Mouse (Mus musculus): ENCODE data around the gene Gm11595. TPM values are rescaled to one million over a fixed set of nuclear protein-coding genes. Genes with fewer than 3 reads are reported as not detected.

Gene Gm11595
- polyA plus RNA-seq, 1 experiment from 2014 or later = not detected

- Histone ChIP-seq H3K4me3 (ENCODE audit: low read length) (no peak overlapping the region), H3K36me3 (ENCODE audit: insufficient read depth, low read length) (no peaks in the 10 kb centered on the region), H3K9me3 (ENCODE audit: low read length) (no peaks in the 10 kb centered on the region), H3K4me1 (ENCODE audit: insufficient read depth, low read length) (no peaks in the 10 kb centered on the region), H3K27ac (ENCODE audit: low read length) (no peak overlapping the region), H3K4me2 (replicated peaks; ENCODE audit: low read depth, low read length) (no peak overlapping the region), H3K27me3 (ENCODE audit: insufficient read depth, low read length) (no peaks in the 10 kb centered on the region), H3K9ac (replicated peaks; ENCODE audit: low read length) (no peak overlapping the region)
- no peak for ATAC-seq (ENCODE audit: low FRiP score, low TSS enrichment)
- 82% methylated on average over 1 of the region's 1 CpGs for WGBS
Measured at GRCm38 (mm10) chr11:99758877-99759276, 13.8 kb downstream of the Gm11595 start.

GRCm38 (mm10) chr11:99743985-99744384, 28.7 kb downstream of the Gm11595 start:
- Histone ChIP-seq H3K9me3 (ENCODE audit: low read length) (no peaks in the 10 kb centered on the region), H3K4me3 (ENCODE audit: low read length) (no peak overlapping the region), H3K27ac (ENCODE audit: low read length) (no peak overlapping the region), H3K4me2 (replicated peaks; ENCODE audit: low read depth, low read length) (no peak overlapping the region), H3K27me3 (ENCODE audit: insufficient read depth, low read length) (no peaks in the 10 kb centered on the region), H3K36me3 (ENCODE audit: insufficient read depth, low read length) (no peaks in the 10 kb centered on the region), H3K4me1 (ENCODE audit: insufficient read depth, low read length) (no peaks in the 10 kb centered on the region), H3K9ac (replicated peaks; ENCODE audit: low read length) (no peak overlapping the region)
- no peak for ATAC-seq (ENCODE audit: low FRiP score, low TSS enrichment)
- WGBS = 75% methylated on average over 3 of the region's 3 CpGs

GRCm38 (mm10) chr11:99734190-99734589, 38.5 kb downstream of the Gm11595 start, which contains the start of gene Gm14180:
Gene Gm14180 (minus strand): TSS chr11:99734290.
- Histone ChIP-seq H3K9me3 (ENCODE audit: low read length) (no peaks in the 10 kb centered on the region), H3K27ac (ENCODE audit: low read length) (no peak within 1 kb of the TSS), H3K9ac (replicated peaks; ENCODE audit: low read length) (no peak within 1 kb of the TSS), H3K36me3 (ENCODE audit: insufficient read depth, low read length) (no peaks in the 10 kb centered on the region), H3K4me3 (ENCODE audit: low read length) (no peak within 1 kb of the TSS), H3K27me3 (ENCODE audit: insufficient read depth, low read length) (no peaks in the 10 kb centered on the region), H3K4me1 (ENCODE audit: insufficient read depth, low read length) (no peaks in the 10 kb centered on the region), H3K4me2 (replicated peaks; ENCODE audit: low read depth, low read length) (no peak within 1 kb of the TSS)
- no peak for ATAC-seq (ENCODE audit: low FRiP score, low TSS enrichment)
- 60% methylated on average over 2 of the region's 2 CpGs for WGBS

GRCm38 (mm10) chr11:99724061-99724460, 48.7 kb downstream of the Gm11595 start:
- Histone ChIP-seq H3K9ac (replicated peaks; ENCODE audit: low read length) (no peak overlapping the region), H3K27me3 (ENCODE audit: insufficient read depth, low read length) (no peaks in the 10 kb centered on the region), H3K4me3 (ENCODE audit: low read length) (no peak overlapping the region), H3K27ac (ENCODE audit: low read length) (no peak overlapping the region), H3K4me2 (replicated peaks; ENCODE audit: low read depth, low read length) (no peak overlapping the region), H3K36me3 (ENCODE audit: insufficient read depth, low read length) (no peaks in the 10 kb centered on the region), H3K9me3 (ENCODE audit: low read length) (no peaks in the 10 kb centered on the region), H3K4me1 (ENCODE audit: insufficient read depth, low read length) (no peaks in the 10 kb centered on the region)
- WGBS = 80% methylated on average over 2 of the region's 2 CpGs
- ATAC-seq (ENCODE audit: low FRiP score, low TSS enrichment) = no peak

Other genes starting within 250 kb of the Gm11595 start
- not detected in 2 replicates for gene Krt40, start 229.8 kb downstream of the Gm11595 start, polyA plus RNA-seq (2015; fragmentation: Nextera tagmentation; extraction: Ambion mirVana)
- gene Krtap3-3, start 222.0 kb downstream of the Gm11595 start, polyA plus RNA-seq (2015; fragmentation: Nextera tagmentation; extraction: Ambion mirVana) = not detected in 2 replicates
- gene Krtap3-2, start 216.1 kb downstream of the Gm11595 start, polyA plus RNA-seq (2015; fragmentation: Nextera tagmentation; extraction: Ambion mirVana) = not detected in 2 replicates
- gene Gm11939, start 213.4 kb downstream of the Gm11595 start, polyA plus RNA-seq (2015; fragmentation: Nextera tagmentation; extraction: Ambion mirVana) = not detected in 2 replicates
- not detected in 2 replicates for gene Krtap3-1, start 206.3 kb downstream of the Gm11595 start, polyA plus RNA-seq (2015; fragmentation: Nextera tagmentation; extraction: Ambion mirVana)
- not detected in 2 replicates for gene Krtap1-5, start 191.9 kb downstream of the Gm11595 start, polyA plus RNA-seq (2015; fragmentation: Nextera tagmentation; extraction: Ambion mirVana)
- not detected in 2 replicates for gene Krtap1-4, start 189.3 kb downstream of the Gm11595 start, polyA plus RNA-seq (2015; fragmentation: Nextera tagmentation; extraction: Ambion mirVana)
- gene Krtap1-3, start 181.6 kb downstream of the Gm11595 start, polyA plus RNA-seq (2015; fragmentation: Nextera tagmentation; extraction: Ambion mirVana) = not detected in 2 replicates
- gene Krtap9-3, start 174.8 kb downstream of the Gm11595 start, polyA plus RNA-seq (2015; fragmentation: Nextera tagmentation; extraction: Ambion mirVana) = not detected in 2 replicates
- gene Gm11938, start 169.6 kb downstream of the Gm11595 start, polyA plus RNA-seq (2015; fragmentation: Nextera tagmentation; extraction: Ambion mirVana) = not detected in 2 replicates
- gene Gm11937, start 162.7 kb downstream of the Gm11595 start, polyA plus RNA-seq (2015; fragmentation: Nextera tagmentation; extraction: Ambion mirVana) = not detected in 2 replicates
- gene Krtap2-4, start 158.1 kb downstream of the Gm11595 start, polyA plus RNA-seq (2015; fragmentation: Nextera tagmentation; extraction: Ambion mirVana) = not detected in 2 replicates
- gene Gm11562, start 152.5 kb downstream of the Gm11595 start, polyA plus RNA-seq (2015; fragmentation: Nextera tagmentation; extraction: Ambion mirVana) = not detected in 2 replicates
- gene Krtap4-1, start 144.7 kb downstream of the Gm11595 start, polyA plus RNA-seq (2015; fragmentation: Nextera tagmentation; extraction: Ambion mirVana) = not detected in 2 replicates
- not detected in 2 replicates for gene Krtap4-2, start 137.8 kb downstream of the Gm11595 start, polyA plus RNA-seq (2015; fragmentation: Nextera tagmentation; extraction: Ambion mirVana)
- gene Krtap4-7, start 128.8 kb downstream of the Gm11595 start, polyA plus RNA-seq (2015; fragmentation: Nextera tagmentation; extraction: Ambion mirVana) = not detected in 2 replicates
- not detected in 2 replicates for gene Gm11555, start 122.7 kb downstream of the Gm11595 start, polyA plus RNA-seq (2015; fragmentation: Nextera tagmentation; extraction: Ambion mirVana)
- gene Gm11563, start 114.0 kb downstream of the Gm11595 start, polyA plus RNA-seq (2015; fragmentation: Nextera tagmentation; extraction: Ambion mirVana) = not detected in 2 replicates
- gene Krtap4-6, start 107.0 kb downstream of the Gm11595 start, polyA plus RNA-seq (2015; fragmentation: Nextera tagmentation; extraction: Ambion mirVana) = not detected in 2 replicates
- not detected in 2 replicates for gene Gm14190, start 82.2 kb downstream of the Gm11595 start, polyA plus RNA-seq (2015; fragmentation: Nextera tagmentation; extraction: Ambion mirVana)
- not detected in 2 replicates for gene Gm14180, start 38.6 kb downstream of the Gm11595 start, polyA plus RNA-seq (2015; fragmentation: Nextera tagmentation; extraction: Ambion mirVana)
- not detected in 2 replicates for gene Krtap4-8, start 7.8 kb upstream of the Gm11595 start, polyA plus RNA-seq (2015; fragmentation: Nextera tagmentation; extraction: Ambion mirVana)
- gene Krtap4-9, start 12.3 kb upstream of the Gm11595 start, polyA plus RNA-seq (2015; fragmentation: Nextera tagmentation; extraction: Ambion mirVana) = not detected in 2 replicates
- not detected in 2 replicates for gene Gm11596, start 20.6 kb upstream of the Gm11595 start, polyA plus RNA-seq (2015; fragmentation: Nextera tagmentation; extraction: Ambion mirVana)
- gene Gm11569, start 26.0 kb upstream of the Gm11595 start, polyA plus RNA-seq (2015; fragmentation: Nextera tagmentation; extraction: Ambion mirVana) = not detected in 2 replicates
- gene Gm11554, start 31.5 kb upstream of the Gm11595 start, polyA plus RNA-seq (2015; fragmentation: Nextera tagmentation; extraction: Ambion mirVana) = not detected in 2 replicates
- not detected in 2 replicates for gene Krtap4-13, start 37.0 kb upstream of the Gm11595 start, polyA plus RNA-seq (2015; fragmentation: Nextera tagmentation; extraction: Ambion mirVana)
- gene Gm11564, start 42.8 kb upstream of the Gm11595 start, polyA plus RNA-seq (2015; fragmentation: Nextera tagmentation; extraction: Ambion mirVana) = not detected in 2 replicates
- gene 2300003K06Rik, start 65.2 kb upstream of the Gm11595 start, polyA plus RNA-seq (2015; fragmentation: Nextera tagmentation; extraction: Ambion mirVana) = not detected in 2 replicates
- not detected in 2 replicates for gene Krtap4-16, start 78.7 kb upstream of the Gm11595 start, polyA plus RNA-seq (2015; fragmentation: Nextera tagmentation; extraction: Ambion mirVana)
- gene Gm11568, start 85.0 kb upstream of the Gm11595 start, polyA plus RNA-seq (2015; fragmentation: Nextera tagmentation; extraction: Ambion mirVana) = not detected in 2 replicates
- gene Gm11559, start 91.6 kb upstream of the Gm11595 start, polyA plus RNA-seq (2015; fragmentation: Nextera tagmentation; extraction: Ambion mirVana) = not detected in 2 replicates
- gene Krtap9-1, start 100.5 kb upstream of the Gm11595 start, polyA plus RNA-seq (2015; fragmentation: Nextera tagmentation; extraction: Ambion mirVana) = not detected in 2 replicates
- not detected in 2 replicates for gene Gm11567, start 106.3 kb upstream of the Gm11595 start, polyA plus RNA-seq (2015; fragmentation: Nextera tagmentation; extraction: Ambion mirVana)
- not detected in 2 replicates for gene Krtap31-1, start 135.0 kb upstream of the Gm11595 start, polyA plus RNA-seq (2015; fragmentation: Nextera tagmentation; extraction: Ambion mirVana)
- gene Gm11565, start 141.8 kb upstream of the Gm11595 start, polyA plus RNA-seq (2015; fragmentation: Nextera tagmentation; extraction: Ambion mirVana) = not detected in 2 replicates
- gene Krtap31-2, start 163.4 kb upstream of the Gm11595 start, polyA plus RNA-seq (2015; fragmentation: Nextera tagmentation; extraction: Ambion mirVana) = not detected in 2 replicates
- gene Krtap9-5, start 175.6 kb upstream of the Gm11595 start, polyA plus RNA-seq (2015; fragmentation: Nextera tagmentation; extraction: Ambion mirVana) = not detected in 2 replicates
- not detected in 2 replicates for gene Krtap29-1, start 206.1 kb upstream of the Gm11595 start, polyA plus RNA-seq (2015; fragmentation: Nextera tagmentation; extraction: Ambion mirVana)
- not detected in 2 replicates for gene Krtap16-1, start 213.7 kb upstream of the Gm11595 start, polyA plus RNA-seq (2015; fragmentation: Nextera tagmentation; extraction: Ambion mirVana)
- gene Krtap17-1, start 221.1 kb upstream of the Gm11595 start, polyA plus RNA-seq (2015; fragmentation: Nextera tagmentation; extraction: Ambion mirVana) = not detected in 2 replicates
- not detected in 2 replicates for gene Krt33a, start 243.3 kb upstream of the Gm11595 start, polyA plus RNA-seq (2015; fragmentation: Nextera tagmentation; extraction: Ambion mirVana)